Mouse (Mus musculus) adrenal gland, postnatal 36 days (tissue): ENCODE data around the gene Fam53a. TPM values are rescaled to one million over a fixed set of nuclear protein-coding genes. Genes with fewer than 3 reads are reported as not detected.

Source experiments
- DNase-seq, 2 experiments: peaks; one replicate each; pipeline ENCODE4 v3.0.0; 2021; ENCODE audit warnings: mixed read lengths in 1 of 2
- total RNA-seq, 2 experiments: library from RNA; stranded (reverse); gene quantifications; 2 replicates each; pipeline ENCODE4 v1.2.3; 2021

The Fam53a gene
- total RNA-seq, 2 experiments from 2014 or later, result 27.5 to 28.3 TPM

GRCm38 (mm10) chr5:33632526-33632925, 3.1 kb upstream of the Fam53a start:
- DNase-seq, result no peak

- no peak for DNase-seq
Observed at GRCm38 (mm10) chr5:33630615-33631014, 1.2 kb upstream of the Fam53a start.

DNA sequence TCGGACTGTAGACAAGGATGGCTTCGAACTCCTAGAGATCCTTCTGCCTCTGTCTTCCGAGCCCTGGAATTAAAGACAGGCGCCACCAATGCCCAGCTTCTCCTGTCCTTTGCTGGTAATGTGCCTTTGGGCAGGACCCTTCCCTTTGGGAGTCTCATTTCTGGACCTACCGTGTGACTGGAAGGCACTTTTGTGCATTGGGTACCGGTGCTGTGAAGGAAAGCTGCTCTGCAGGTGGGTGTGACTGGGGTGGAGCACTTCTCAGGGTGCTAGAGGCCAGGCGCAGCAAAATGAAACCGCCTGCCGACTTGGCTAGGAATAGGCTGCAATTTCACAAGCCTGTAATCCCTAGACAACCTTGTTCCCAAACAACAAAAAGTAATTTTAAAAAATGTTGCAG, 626 bp upstream of the Fam53a start:
- DNase-seq, result peak; percentile 34 to 48

- peak; percentile 72 to 74 for DNase-seq
Observed at GRCm38 (mm10) chr5:33628820-33629300, 575 bp downstream of the Fam53a start.

GRCm38 (mm10) chr5:33627968-33628367, 1.5 kb downstream of the Fam53a start:
- peak; percentile 65 to 67 for DNase-seq

DNA sequence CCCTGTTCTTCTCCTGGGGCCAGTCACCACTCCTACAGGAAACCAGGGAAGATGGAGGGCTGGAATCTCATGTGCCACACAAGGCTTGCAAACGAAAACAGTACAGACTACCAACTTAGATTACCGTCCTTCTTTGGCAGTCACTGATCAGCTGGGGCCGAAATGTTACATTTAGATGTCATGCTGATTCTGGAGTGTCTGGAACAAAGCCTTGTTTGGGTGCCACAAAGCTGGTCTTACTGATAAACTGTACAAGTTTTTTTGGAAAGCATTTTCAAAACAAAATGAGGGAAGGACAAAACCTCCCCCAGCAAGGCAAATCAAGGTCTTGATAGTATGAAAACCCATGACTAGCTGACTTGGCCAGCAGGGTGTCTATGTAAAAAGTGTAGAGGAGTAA, 5.7 kb downstream of the Fam53a start:
- DNase-seq, result no peak

DNA sequence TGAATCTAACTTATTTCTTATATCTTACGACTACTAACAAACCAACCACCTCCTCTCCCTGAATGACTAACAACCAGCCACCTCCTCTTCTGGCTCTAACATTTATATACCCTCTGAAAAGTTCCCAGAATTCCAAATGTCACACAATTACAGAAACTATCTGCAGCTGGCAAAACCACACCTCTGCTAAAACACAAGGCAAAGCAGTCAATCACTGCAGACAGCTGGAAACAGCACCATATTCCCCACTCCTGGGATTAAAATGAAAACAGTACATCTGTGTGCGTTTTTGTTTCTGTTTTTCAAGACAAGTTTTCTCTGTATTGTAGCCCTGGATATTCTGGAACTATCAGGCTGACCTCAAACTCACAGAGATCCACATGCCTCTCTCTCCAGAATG, 6.8 kb downstream of the Fam53a start:
- no peak for DNase-seq

- peak; percentile 69 to 80 for DNase-seq
Observed at GRCm38 (mm10) chr5:33614391-33614790, 15.0 kb downstream of the Fam53a start.

GRCm38 (mm10) chr5:33611795-33612194, 17.6 kb downstream of the Fam53a start:
- DNase-seq, result no peak

GRCm38 (mm10) chr5:33609226-33609625, 20.2 kb downstream of the Fam53a start:
- no peak for DNase-seq

DNA sequence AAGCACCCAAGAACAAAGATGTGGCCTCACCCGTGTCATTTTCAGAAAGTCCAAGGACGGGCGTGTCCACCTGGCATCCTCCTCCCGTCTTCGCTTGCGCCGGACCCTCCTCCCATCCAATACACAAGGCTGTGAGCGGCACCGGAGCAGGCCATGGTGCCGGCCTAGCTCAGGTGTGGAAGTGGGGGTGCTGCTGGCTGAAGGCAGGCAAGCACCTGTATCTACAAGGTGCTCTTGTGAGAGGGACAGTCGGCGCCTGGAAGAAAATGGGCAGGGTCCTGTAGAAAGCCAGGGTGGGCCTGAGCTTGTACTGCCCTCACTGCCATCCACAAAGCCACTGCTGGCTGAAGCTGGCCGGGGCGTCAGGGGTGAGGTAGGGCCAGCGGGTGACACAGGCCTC, 22.0 kb downstream of the Fam53a start:
- DNase-seq, result no peak

DNA sequence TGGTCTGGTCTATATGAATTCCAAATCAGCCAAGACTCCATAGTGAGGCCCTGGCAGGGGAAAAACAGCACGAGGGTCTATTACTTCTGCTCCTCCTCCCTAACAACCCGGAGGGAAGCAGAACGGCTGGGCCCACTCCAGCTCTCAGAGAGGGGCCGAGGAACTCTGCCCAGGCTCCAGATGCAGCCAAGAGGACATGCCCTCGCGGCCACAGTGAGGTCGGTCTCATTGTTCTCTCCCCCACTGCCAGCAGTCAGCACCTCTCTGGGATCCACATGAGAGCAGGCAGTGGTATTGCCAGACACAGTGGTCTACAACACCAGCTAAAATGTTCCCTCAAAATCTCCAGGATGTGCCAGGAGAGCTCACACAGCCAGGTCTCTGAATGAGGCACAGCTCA, 22.8 kb downstream of the Fam53a start:
- DNase-seq, result no peak

DNA sequence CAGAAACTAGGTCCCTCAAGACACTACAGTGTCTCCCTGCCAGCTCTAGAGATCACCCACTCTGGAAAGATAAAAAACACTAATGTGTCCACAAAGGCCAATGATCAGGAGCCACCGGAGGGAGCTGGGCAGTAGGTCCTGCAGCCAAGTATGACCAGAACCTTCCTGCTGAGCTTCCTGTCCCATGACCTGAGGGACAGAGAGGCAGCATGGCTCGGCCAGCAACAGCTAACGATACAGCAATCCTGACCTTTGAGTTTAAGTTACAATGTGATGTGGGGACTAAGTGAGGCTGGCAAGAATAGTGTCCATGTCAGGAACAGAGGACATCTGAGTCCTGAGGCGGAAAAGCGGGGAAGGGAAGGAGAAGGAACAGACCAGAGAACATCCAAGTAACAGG, 24.1 kb downstream of the Fam53a start:
- no peak for DNase-seq

DNA sequence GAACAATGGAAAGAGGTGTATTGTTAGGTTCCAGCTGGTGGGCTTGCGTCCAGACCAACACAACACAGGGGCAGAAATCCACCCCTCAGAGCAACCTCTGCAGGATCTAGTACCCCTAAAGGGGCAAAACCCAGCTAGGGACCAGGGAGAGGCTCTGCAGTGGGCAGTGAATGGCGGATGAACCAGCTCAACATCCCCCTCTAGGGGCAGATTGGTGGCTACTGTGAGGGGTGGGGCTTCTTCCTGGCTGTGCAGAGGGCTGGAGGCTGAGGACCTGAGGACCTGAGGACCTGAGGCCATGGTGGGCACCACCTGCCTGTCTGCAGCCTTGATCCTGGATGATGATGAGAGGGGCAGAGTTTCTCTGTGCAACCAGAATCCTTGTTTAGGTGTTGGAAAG, 35.8 kb downstream of the Fam53a start:
- DNase-seq, result no peak

GRCm38 (mm10) chr5:33589221-33589888, 40.1 kb downstream of the Fam53a start:
- DNase-seq, result peak; percentile 77 to 85

GRCm38 (mm10) chr5:33588066-33588465, 41.4 kb downstream of the Fam53a start:
- no peak for DNase-seq

- DNase-seq, result no peak
Observed at GRCm38 (mm10) chr5:33587498-33588058, 41.9 kb downstream of the Fam53a start.

DNA sequence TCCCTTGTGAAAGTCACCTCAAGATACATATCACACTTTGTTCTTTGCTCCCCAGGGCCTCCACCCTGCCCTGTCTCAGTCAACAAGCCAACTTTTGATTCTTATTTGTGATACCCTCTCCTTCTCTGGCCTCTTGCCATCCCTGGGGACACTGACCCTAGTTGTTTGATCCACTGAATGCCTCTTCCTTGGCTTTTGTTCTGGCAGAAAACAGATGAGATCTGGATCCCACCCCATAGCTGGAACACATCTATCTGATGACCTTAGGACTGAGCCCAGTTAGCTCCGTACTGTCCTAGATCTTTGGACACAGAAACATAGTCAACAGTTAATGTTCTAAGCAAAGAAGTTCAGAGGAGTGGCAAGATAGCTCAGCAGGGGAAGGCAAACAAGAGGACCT, 49.1 kb downstream of the Fam53a start:
- DNase-seq, result no peak

DNA sequence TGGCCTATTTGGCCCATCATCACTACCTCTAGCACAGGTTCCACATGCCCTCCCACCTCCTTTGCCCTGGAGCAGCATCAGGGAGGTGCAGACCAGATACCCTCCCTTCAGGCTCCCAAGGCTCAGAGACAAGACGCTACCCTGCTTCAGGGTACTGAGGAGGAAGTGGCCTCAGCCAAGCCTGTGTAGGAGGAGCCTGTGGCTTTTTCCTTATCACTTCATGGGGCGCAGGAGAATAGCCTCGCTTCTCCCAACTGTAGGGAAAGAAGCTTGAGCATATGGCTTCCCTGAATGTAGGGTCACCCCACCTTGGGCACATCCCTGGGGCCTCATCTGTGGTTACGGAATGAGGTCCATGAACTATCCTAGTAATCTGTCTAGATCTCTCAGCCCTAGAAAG, 55.2 kb downstream of the Fam53a start:
- DNase-seq, result no peak

DNA sequence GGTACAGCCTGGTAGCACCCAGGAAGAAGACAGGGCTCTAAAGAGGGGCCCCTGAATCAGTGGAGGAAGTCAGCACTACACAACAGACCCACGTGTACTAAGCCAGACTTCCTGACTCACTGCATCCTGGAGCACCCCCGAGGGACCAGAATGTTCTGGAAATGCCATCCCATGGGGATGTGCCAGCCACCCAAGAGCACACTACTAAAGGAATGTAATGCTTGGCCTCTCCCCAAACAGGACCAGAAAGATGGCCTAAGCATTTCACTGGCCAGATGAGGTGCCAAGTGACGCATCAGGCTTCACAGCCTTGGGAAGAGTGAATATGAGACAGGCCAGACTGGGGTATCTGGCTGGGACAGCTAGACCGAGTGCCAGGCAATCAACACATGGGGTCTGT, 63.5 kb downstream of the Fam53a start:
- DNase-seq, result no peak

DNA sequence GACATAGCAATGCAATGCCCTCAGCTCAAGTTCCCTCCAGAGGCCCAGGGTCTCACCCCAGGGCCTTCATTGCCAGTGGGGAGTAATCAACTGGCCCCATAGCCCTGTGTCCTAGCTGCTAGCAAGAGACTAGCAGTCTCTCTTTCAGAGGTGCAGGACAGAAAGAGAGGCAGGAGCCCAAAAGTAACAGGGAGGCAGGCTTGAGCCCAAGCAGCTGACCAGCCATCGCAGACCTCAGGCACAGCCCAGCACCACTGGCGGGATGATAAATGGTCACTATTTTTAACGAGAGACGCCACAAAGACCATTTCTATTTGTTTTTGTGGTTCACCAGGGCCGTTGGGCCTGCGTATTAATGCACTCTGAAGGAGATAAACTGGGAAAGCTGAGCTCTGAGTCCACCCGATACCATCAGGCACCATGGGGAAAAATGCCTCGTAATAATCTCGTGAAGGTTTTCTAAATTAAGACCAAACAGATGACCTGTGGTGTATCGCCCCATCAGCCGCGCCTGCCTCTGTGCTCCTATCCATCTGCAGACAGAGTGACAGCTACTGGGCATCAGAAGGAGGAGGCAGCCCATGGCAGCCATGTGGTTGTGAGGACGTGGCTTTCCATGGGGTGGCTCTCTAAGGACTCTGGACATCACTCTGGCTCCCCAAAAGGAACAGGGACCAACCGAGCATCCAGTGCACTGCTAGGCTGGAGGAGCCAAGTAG, 73.0 kb downstream of the Fam53a start:
- no peak for DNase-seq
